Mouse (Mus musculus): Measurements from ENCODE around the gene Ak6.

DNA sequence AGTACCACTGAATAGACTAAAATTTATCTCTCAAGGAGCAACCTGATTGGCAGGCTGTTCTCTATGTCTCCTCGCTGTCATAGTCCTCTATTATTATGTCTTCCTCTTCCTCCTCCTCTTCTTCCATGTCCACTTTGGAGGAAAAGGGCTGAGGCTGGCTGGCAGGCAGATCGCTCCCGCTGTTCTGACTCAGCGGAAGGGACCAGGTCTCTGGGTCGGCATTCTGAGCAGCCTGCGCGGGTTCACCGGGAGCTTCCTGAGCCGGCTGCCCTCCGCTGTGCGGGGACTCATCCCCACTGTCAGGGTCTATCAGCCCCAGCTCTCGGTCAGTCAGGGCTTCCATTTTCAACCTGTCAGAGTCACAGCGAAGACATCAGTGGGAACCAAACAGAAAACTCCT, 33.2 kb upstream of the Ak6 start:
- no peak for TF ChIP-seq CTCF (IDR thresholded peaks at IDR 0.05; ENCODE audit: borderline replicate concordance, insufficient read depth, low read length)
- no peak for TF ChIP-seq POLR2A (IDR thresholded peaks at IDR 0.05; ENCODE audit: low read depth, low read length)

Data from embryonic fibroblast, embryonic 13.5 days (primary cell).